Mouse (Mus musculus) heart, postnatal 0 days (tissue): ENCODE measurements at regions not wholly inside any gene's neighbourhood (a gene's known extent, or its start where the extent isn't known, plus 50 kb on each side); places are given as distances from the start of the nearest gene placed in this dataset.

Experiments used
- CTCF ChIP-seq: IDR thresholded peaks from 2 replicates; pipeline ENCODE4 v1.5.1; 2016; ENCODE audit warnings: antibody characterized with exemption, control low read depth, low read depth
- EP300 ChIP-seq: IDR thresholded peaks from 2 replicates; pipeline ENCODE4 v1.6.1; 2016; ENCODE audit warnings: antibody characterized with exemption, low read depth

DNA sequence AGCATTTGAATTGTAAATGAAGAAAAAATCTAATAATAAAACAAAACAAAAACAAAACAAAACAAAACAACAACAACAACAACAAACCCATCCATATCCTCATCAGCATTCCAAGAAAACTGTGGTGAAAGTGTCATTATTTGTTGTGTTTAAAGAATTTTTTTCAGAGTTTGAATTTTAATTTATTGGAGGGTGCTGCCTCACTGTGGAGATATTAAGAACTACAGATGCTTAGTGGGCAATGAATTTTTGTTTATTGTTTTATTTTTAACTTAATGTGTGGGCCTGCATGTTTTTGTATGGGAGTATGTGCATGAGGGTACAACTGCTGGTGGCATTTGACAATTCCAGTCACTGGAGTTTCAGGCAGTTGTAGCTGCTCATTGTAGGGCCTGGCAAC, 147.6 kb upstream of the Manea start:
- TF ChIP-seq CTCF (peak; percentile 32), EP300 (no peak)
